Mouse (Mus musculus) small intestine, adult 2 months (tissue): ENCODE measurements around the gene Vps54. TPM values are rescaled to one million over a fixed set of nuclear protein-coding genes. Genes with fewer than 3 reads are reported as not detected.

Source experiments
- H3K27ac ChIP-seq: fragments of 200-500 bp; 2 replicates; pipeline ENCODE4 v1.5.1; 2012; ENCODE audit warnings: low read depth, low read length, control low read depth, inconsistent platforms; ENCODE audit not compliant: insufficient read depth
- H3K27me3 ChIP-seq: fragments of 200-500 bp; 2 replicates; pipeline ENCODE4 v1.6.1; 2012; ENCODE audit warnings: mild to moderate bottlenecking, moderate library complexity, low read length, inconsistent platforms; ENCODE audit not compliant: control insufficient read depth, insufficient read depth
- H3K36me3 ChIP-seq: fragments of 200-500 bp; 2 replicates; pipeline ENCODE4 v1.6.1; 2012; ENCODE audit warnings: mild to moderate bottlenecking, low read length, control low read depth, inconsistent platforms; ENCODE audit not compliant: control insufficient read depth, insufficient read depth
- H3K4me1 ChIP-seq: fragments of 200-500 bp; 2 replicates; pipeline ENCODE4 v1.6.1; 2012; ENCODE audit warnings: low read length, inconsistent platforms, mixed read lengths; ENCODE audit not compliant: control insufficient read depth, insufficient read depth, insufficient read length
- H3K4me3 ChIP-seq: fragments of 200-500 bp; 2 replicates; pipeline ENCODE4 v1.5.1; 2012; ENCODE audit warnings: low read depth, mild to moderate bottlenecking, control low read depth, inconsistent platforms, low read length, moderate library complexity
- CTCF ChIP-seq: fragments of 200-500 bp; IDR thresholded peaks from 2 replicates; pipeline ENCODE4 v1.5.1; 2012; ENCODE audit warnings: low read depth, mild to moderate bottlenecking, control low read depth, inconsistent platforms, low read length, moderate library complexity, mixed read lengths; ENCODE audit not compliant: insufficient replicate concordance, insufficient read length; ENCODE audit errors: extremely low read depth
- POLR2A ChIP-seq: fragments of 200-500 bp; IDR thresholded peaks from 2 replicates; pipeline ENCODE4 v1.6.1; 2012; ENCODE audit warnings: low read depth, mild to moderate bottlenecking, control low read depth, inconsistent platforms, low read length, moderate library complexity
- WGBS: fragments of 180-500 bp; shearing (Covaris S2); methylation state at CpG from one replicate; pipeline ENCODE4 v1.1.7; 2018; 5-methylcytosine and 5-hydroxymethylcytosine counted together
- polyA plus RNA-seq: library from polyadenylated mRNA; depleted of rRNA; stranded (reverse); fragments of >200 nt; gene quantifications from 2 replicates; pipeline ENCODE4 v1.2.3, GENCODE M21; 2012

Gene Vps54
- polyA plus RNA-seq, 1 experiment: 9.8 TPM

DNA sequence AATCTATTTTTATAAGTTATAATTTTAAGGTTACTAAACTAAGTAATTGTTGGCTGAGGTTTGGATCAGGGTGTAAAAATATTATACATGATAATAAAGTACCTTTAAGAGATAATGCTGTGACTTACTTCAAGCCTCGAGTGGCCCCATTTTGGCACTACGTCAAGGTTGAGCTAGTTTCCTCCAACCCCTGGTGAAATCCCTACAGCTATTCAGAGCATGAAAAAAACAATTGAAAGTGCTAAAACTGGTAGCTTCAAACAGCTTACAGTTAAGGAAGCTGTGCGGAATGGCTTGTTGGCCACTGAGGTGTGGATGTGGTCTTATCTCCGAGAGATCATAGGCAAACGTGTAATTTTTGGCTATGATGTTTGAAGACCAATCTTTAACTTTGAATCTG, 56.4 kb downstream of the Vps54 start:
- H3K27me3 ChIP-seq: no peaks in the 10 kb centered on the region
- TF ChIP-seq POLR2A: no peak
- TF ChIP-seq CTCF: no peak
- WGBS: 74% methylated on average over 5 of the region's 5 CpGs
- no peak overlapping the region for H3K27ac ChIP-seq
- no peaks in the 10 kb centered on the region for H3K4me1 ChIP-seq
- peaks cover 15% of the 10 kb centered on the region for H3K36me3 ChIP-seq
- no peak overlapping the region for H3K4me3 ChIP-seq

DNA sequence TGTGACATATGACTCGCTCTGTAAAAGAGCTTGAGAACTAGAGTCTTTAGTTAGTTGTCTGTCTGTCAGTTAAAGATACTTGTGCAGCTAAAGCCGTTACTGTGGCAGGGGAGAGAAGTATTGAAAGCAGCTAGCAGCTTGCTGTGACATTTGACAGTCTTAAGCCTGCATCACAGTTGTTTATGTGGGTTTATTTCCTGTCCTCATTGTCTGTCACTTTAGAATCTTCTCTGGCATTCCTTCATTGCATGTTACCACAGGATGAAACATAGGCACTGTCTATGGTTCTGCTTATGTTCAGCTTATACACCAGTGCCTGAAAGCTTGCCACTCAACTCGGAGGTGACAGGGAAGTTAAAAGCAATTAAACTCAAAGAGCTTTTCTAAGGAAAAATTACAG, 64.5 kb downstream of the Vps54 start:
- Histone ChIP-seq H3K36me3 (peaks cover 32% of the 10 kb centered on the region), H3K27ac (no peak overlapping the region), H3K4me1 (no peaks in the 10 kb centered on the region), H3K4me3 (no peak overlapping the region), H3K27me3 (no peaks in the 10 kb centered on the region)
- TF ChIP-seq POLR2A (no peak), CTCF (no peak)
- 84% methylated on average over 3 of the region's 3 CpGs for WGBS

DNA sequence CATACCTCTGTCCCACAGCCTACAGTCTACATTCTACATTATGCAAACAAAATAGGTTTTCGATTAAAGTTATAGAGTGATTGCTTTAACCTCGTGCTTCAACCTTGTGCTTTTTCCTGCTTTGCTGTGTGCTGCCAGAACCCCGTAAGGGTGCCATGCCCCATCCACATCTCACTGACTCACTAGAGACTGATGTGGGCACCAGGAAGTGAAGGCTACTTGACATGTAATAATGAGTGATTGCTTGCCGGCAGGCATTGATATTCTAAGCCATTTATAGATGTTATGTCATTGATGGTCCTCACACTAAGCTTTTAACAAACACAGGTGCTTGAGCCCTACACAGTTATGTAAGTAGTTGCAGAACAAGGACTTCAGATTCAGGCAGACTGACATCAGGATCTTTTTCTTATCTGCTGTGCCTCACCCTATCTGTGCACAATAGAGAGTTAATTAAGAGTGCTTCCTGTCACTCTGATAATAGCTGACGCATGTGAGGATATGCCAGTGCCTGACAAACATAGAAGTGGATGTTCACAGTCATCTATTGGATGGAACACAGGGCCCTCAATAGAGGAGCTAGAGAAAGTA, 68.1 kb downstream of the Vps54 start:
- no peak overlapping the region for H3K4me3 ChIP-seq
- H3K4me1 ChIP-seq: no peaks in the 10 kb centered on the region
- H3K36me3 ChIP-seq: peaks cover 37% of the 10 kb centered on the region
- TF ChIP-seq CTCF (no peak), POLR2A (no peak)
- no peak overlapping the region for H3K27ac ChIP-seq
- 30% methylated on average over 5 of the region's 5 CpGs for WGBS
- no peaks in the 10 kb centered on the region for H3K27me3 ChIP-seq

DNA sequence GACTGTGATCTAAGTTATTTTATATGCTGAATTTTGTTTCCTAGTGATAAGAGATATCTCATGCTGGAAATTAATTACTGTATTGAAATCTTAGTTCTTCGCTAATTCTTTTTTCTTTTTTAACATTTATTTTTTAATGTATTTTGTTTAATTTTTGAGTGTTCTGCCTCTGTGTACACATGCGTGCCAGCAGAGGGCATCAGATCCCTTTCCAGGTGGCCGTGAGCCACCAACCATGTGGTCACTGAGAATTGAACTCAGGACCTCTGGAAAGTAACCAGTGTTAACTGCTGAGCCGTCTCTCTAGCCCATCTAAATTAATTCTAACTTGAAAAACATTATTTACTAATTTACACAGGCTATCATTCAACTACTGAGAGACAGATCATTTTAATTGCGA, 69.0 kb downstream of the Vps54 start:
- H3K27ac ChIP-seq: no peak overlapping the region
- H3K4me1 ChIP-seq: no peaks in the 10 kb centered on the region
- no peaks in the 10 kb centered on the region for H3K27me3 ChIP-seq
- no peak overlapping the region for H3K4me3 ChIP-seq
- no peak for TF ChIP-seq POLR2A
- TF ChIP-seq CTCF: peak; percentile 71; the same call in 1 of the 2 replicates
- WGBS: 82% methylated on average over 5 of the region's 5 CpGs
- H3K36me3 ChIP-seq: peaks cover 40% of the 10 kb centered on the region

DNA sequence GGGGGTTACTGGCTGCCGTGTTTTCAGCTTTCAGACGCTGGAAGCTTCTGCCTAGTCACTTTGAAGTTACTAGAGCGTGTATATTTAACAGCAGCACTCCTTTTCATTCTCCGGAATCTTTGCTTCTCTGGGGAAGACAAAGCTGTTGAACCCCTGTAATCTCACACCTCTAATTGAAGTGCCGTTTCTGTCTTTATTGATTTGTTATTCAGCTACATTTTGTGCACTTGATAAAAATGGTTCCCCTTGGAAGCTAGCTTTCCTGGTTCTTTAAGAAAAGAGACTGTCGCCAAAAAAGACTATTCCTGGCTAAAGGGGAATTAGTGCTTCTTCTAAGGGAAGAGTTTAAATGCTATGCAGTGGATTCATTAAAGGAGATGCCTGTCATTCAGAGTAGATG, 70.4 kb downstream of the Vps54 start:
- H3K27me3 ChIP-seq: no peaks in the 10 kb centered on the region
- no peak overlapping the region for H3K27ac ChIP-seq
- no peak for TF ChIP-seq CTCF
- TF ChIP-seq POLR2A: no peak
- WGBS: 93% methylated on average over 6 of the region's 6 CpGs
- peaks cover 39% of the 10 kb centered on the region for H3K36me3 ChIP-seq
- no peaks in the 10 kb centered on the region for H3K4me1 ChIP-seq
- no peak overlapping the region for H3K4me3 ChIP-seq

DNA sequence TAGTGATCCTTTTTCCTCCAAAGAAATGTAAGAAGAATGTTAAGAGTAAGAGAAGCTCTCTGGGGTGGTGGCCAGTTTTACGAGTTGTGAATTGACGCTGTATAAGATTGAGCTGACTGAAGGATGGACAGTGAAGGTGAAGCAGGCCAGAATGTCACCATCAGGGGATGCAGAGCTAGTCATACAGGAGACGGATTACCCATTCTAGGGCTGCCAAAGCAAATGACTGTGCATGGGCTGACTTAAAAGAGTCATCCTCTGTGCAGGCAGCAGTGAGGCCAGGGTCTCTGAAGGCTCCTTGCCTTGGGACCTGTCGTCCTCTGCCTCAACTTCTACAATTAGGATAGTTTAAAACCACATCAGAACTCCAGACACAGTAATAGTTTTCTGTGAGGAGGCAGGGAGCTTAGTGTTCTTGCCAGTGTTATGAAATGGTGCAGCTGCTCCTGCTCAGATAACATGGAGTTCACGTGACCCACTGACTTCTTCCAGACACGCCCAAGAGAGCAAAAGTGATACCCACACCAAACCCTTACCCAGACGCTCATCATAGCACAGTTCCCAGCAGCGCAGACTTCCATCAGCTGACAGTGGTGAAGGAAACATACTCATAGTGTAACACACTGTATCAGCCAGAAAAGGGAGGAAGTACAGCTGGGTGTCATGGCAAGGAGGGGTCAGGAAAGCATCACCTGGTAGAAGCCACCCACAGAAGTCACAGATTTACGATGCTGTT, 75.0 kb downstream of the Vps54 start:
- Histone ChIP-seq H3K36me3 (peaks cover 41% of the 10 kb centered on the region), H3K27me3 (no peaks in the 10 kb centered on the region), H3K4me3 (no peak overlapping the region), H3K27ac (no peak overlapping the region), H3K4me1 (no peaks in the 10 kb centered on the region)
- WGBS: 74% methylated on average over 9 of the region's 9 CpGs
- TF ChIP-seq CTCF: no peak
- no peak for TF ChIP-seq POLR2A

DNA sequence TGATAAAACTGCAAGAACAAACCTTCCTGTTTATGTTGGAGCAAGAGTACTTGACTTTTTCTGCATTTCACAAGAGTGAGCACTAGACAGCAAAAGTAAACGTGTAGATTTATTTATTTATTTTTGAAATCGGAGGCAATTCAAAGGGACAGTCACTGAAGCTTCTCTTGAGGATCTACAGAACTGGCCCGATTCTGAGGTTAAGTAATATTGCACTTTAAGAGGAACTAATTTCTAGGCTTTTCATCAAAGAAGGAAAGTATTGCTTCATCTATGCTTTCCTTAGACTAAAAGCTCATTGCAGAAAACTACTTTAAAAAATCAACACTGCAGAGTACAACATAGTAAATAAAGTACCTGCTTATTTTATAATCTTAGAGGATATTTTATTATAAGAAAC, 82.5 kb downstream of the Vps54 start:
- no peak overlapping the region for H3K27ac ChIP-seq
- no peaks in the 10 kb centered on the region for H3K4me1 ChIP-seq
- H3K4me3 ChIP-seq: no peak overlapping the region
- H3K36me3 ChIP-seq: peaks cover 38% of the 10 kb centered on the region
- no peaks in the 10 kb centered on the region for H3K27me3 ChIP-seq
- TF ChIP-seq POLR2A: no peak
- no peak for TF ChIP-seq CTCF
- WGBS: 67% methylated on average over 3 of the region's 3 CpGs
